In the genomic region with DNA sequence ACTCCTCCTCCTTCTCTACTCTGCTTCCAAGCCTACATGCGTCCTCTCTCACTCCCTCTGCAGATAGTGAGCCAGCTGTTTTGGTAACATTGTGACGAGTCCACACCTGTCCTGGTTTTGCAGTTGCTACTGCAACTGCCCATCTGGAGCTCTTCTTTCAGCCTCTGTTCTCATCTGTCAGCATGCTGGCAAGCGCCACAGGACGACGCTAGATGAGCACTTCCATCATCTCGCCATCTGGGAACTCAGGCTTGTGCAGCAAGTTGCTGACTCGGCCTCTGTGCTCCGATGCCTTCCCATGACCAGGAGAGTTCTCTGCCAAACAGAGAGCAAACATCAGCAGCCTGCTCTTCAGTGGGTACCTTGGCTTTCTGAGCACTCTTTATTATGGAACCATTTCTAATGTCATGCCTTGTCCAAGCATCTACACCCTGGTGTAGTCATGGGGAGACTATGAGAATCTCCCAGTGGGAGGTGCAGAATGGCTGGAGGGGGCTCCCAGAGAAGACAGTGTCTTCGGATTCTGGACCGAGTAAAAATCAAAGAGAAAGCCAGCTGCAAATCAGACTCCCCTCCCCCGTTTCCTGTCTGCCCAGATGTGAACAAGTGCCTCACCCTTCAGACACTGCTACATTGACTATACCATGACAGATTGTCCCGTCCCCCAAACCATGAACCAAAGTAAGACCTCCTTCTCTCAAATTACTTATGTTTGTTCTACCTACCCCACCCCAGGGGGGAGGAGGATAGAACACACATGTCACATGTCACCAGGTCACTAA, we compare ENCODE assay signal across 12 mouse cellular contexts. TPM values are rescaled to one million over a fixed set of nuclear protein-coding genes. Genes with fewer than 3 reads are reported as not detected.
DNase-seq lines count a peak whose midpoint lies in the region; ATAC-seq and TF ChIP-seq lines count a peak whose summit lies in the region.
"Had no signal": no experiment of that assay in that cellular context is flagged by ENCODE, and none has a peak within 500 bp of the region (broad histone marks: within the 10 kb centered on the region; RNA-seq: fewer than 3 reads in every experiment).

No protein-coding gene starts in this region.

- DNase-seq in frontal cortex, postnatal 25 days (ENCODE audit: low spot score in 2 of 2): no peak
- DNase-seq in 3T3-L1 (ENCODE audit: low read depth, low spot score): peak; percentile 17
- DNase-seq in gastrocnemius, adult 2 months: peak; percentile 85
- DNase-seq in lung, postnatal 10 days: peak; percentile 60
- no peak for DNase-seq in T-cell, adult 2 months (ENCODE audit: low spot score)
- DNase-seq in stomach, postnatal 0 days (ENCODE audit: low spot score): no peak
- no peak for DNase-seq in adrenal gland, postnatal 25 days
- DNase-seq: cerebellum, adult 8-10 months had no signal

- H3K9ac ChIP-seq in stomach, postnatal 0 days (ENCODE audit: low read length): no peak overlapping the region
- H3K9ac ChIP-seq: neural tube, embryonic 13.5 days had no signal

- TF ChIP-seq EP300 in stomach, postnatal 0 days (optimal IDR thresholded peaks at IDR 0.05): no peak

- H3K36me3 ChIP-seq in stomach, postnatal 0 days (ENCODE audit: control insufficient read depth, insufficient read depth, low read length): peaks cover 26% of the 10 kb centered on the region

- H3K4me1 ChIP-seq in stomach, postnatal 0 days (replicated peaks; ENCODE audit: control insufficient read depth, insufficient read depth): no peaks in the 10 kb centered on the region
- H3K4me1 ChIP-seq: forebrain, embryonic 10.5 days; neural tube, embryonic 13.5 days had no signal

- WGBS in stomach, postnatal 0 days: 55% methylated on average over 12 of the region's 12 CpGs

- H3K4me2 ChIP-seq in stomach, postnatal 0 days (replicated peaks; ENCODE audit: low read depth): no peak overlapping the region
- H3K4me2 ChIP-seq: neural tube, embryonic 13.5 days had no signal

- no peak for TF ChIP-seq CTCF in gastrocnemius, adult 2 months (IDR thresholded peaks at IDR 0.05)
- TF ChIP-seq CTCF in stomach, postnatal 0 days (IDR thresholded peaks at IDR 0.05; ENCODE audit: low read depth): no peak

- peak overlapping the region; percentile 77 for H3K27ac ChIP-seq in gastrocnemius, adult 2 months
- no peak overlapping the region for H3K27ac ChIP-seq in stomach, postnatal 0 days (replicated peaks)
- H3K27ac ChIP-seq: forebrain, embryonic 10.5 days; hindbrain, postnatal 0 days; neural tube, embryonic 13.5 days had no signal

- H3K4me3 ChIP-seq in gastrocnemius, adult 2 months: no peak overlapping the region
- no peak overlapping the region for H3K4me3 ChIP-seq in stomach, postnatal 0 days (ENCODE audit: low read depth, low read length)
- H3K4me3 ChIP-seq: forebrain, embryonic 10.5 days; neural tube, embryonic 13.5 days had no signal

- intact Hi-C loops in gastrocnemius, adult 2 months (cut with DNase I): loop anchor here (5.0 kb wide), 1 partner anchor 40 kb away; no protein-coding TSS in a partner anchor

- H3K27me3 ChIP-seq in stomach, postnatal 0 days (ENCODE audit: control insufficient read depth, insufficient read depth, low read length): no peaks in the 10 kb centered on the region
- H3K27me3 ChIP-seq: neural tube, embryonic 13.5 days had no signal

- ATAC-seq in frontal cortex, adult (ENCODE audit: low TSS enrichment): peak; percentile 38; the same call in 1 of the 2 replicates
- no peak for ATAC-seq in stomach, postnatal 0 days (ENCODE audit: low FRiP score, low TSS enrichment)
- ATAC-seq: hindbrain, postnatal 0 days had no signal

- H3K9me3 ChIP-seq in stomach, postnatal 0 days (ENCODE audit: control insufficient read depth, low read length): no peaks in the 10 kb centered on the region
- H3K9me3 ChIP-seq: forebrain, embryonic 10.5 days; neural tube, embryonic 13.5 days had no signal

RNA-seq across cellular contexts. Expression of gene Cwc15, which starts 47.4 kb away (rescaled TPM):
- total RNA-seq in gastrocnemius, adult 2 months (2021): 100 to 1,000 TPM; 101 TPM
- polyA plus RNA-seq in stomach, postnatal 0 days (2015; fragmentation: Nextera tagmentation; extraction: Ambion mirVana): 115 and 120 TPM in 2 replicates
- total RNA-seq in adrenal gland, postnatal 25 days (2021): 130 and 135 TPM in 2 replicates

RNA-seq across cellular contexts. Expression of gene Kdm4d, which starts 47.5 kb away (rescaled TPM):
- not detected for total RNA-seq in gastrocnemius, adult 2 months (2021)
- 0.16 and 0.21 TPM in 2 replicates for polyA plus RNA-seq in stomach, postnatal 0 days (2015; fragmentation: Nextera tagmentation; extraction: Ambion mirVana)
- 0.73 TPM in 1 of 2 replicates, not detected in the other for total RNA-seq in adrenal gland, postnatal 25 days (2021)

Comparison
In these comparisons a context has a peak if more than half of its experiments do, and no peak if none do; other contexts are left out.
1. DNase-seq: peak in 3T3-L1 (single experiment), gastrocnemius, adult 2 months (single experiment) and lung, postnatal 10 days (single experiment); none in frontal cortex, postnatal 25 days (0 of 2), T-cell, adult 2 months (single experiment), stomach, postnatal 0 days (single experiment) and adrenal gland, postnatal 25 days (single experiment).